Mouse (Mus musculus) heart, adult 2 months (tissue): ENCODE measurements around the gene Col26a1.
A peak's percentile ranks its signal among the peaks of the same experiment; 100 is the strongest.

Experiments used
- CTCF ChIP-seq: fragments of 200-600 bp; IDR thresholded peaks from 2 replicates; pipeline ENCODE4 v1.8.1; 2022; ENCODE audit warnings: antibody characterized with exemption, mild to moderate bottlenecking, moderate library complexity
- EP300 ChIP-seq: fragments of 200-500 bp; IDR thresholded peaks from 2 replicates; pipeline ENCODE4 v1.6.1; 2011; ENCODE audit warnings: low read depth, low read length, control low read depth; ENCODE audit not compliant: insufficient read depth
- POLR2A ChIP-seq: fragments of 200-500 bp; IDR thresholded peaks from 2 replicates; pipeline ENCODE4 v1.6.1; 2011; ENCODE audit warnings: mild to moderate bottlenecking, low read depth, low read length, control low read depth; ENCODE audit not compliant: insufficient read depth

- no peak for TF ChIP-seq CTCF
- 0 out of 2 replicates have a peak, but pooled peaks have one; percentile 10 for TF ChIP-seq POLR2A
- peak; percentile 59; the same call in 1 of the 2 replicates for TF ChIP-seq EP300
These were observed 35.9 kb upstream of the Col26a1 start for GRCm38 (mm10) chr5:136918655-136919472.
